In the genomic region with DNA sequence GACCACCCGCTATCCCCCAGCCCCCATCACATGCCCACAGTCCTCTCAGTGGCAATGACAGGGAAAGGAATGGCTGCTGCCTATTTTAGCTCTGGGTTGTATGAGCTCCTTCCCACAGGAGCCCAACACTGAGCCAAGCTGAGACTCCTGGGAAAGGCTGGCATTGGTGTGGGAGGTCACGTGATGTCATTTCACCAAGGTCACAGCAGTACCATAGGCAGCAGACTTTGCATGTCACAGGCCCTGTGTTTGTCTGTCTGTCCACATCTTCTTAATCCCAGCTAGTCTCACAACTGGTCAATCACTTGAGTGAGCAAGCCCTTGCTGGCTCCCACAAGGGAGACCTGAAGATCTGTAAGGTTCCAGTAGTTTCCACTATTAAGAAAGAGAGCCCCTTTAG, we compare ENCODE assay signal across 22 mouse cellular contexts. TPM values are rescaled to one million over a fixed set of nuclear protein-coding genes. Genes with fewer than 3 reads are reported as not detected.
DNase-seq lines count a peak whose midpoint lies in the region; ATAC-seq and TF ChIP-seq lines count a peak whose summit lies in the region.
"Had no signal": no experiment of that assay in that cellular context is flagged by ENCODE, and none has a peak within 500 bp of the region (broad histone marks: within the 10 kb centered on the region; RNA-seq: fewer than 3 reads in every experiment).

No protein-coding gene starts in this region.

- no peaks in the 10 kb centered on the region for H3K4me1 ChIP-seq in forebrain, embryonic 11.5 days (replicated peaks; ENCODE audit: control insufficient read depth, insufficient read depth, low read length)
- H3K4me1 ChIP-seq in forebrain, embryonic 13.5 days = no peaks in the 10 kb centered on the region
- H3K4me1 ChIP-seq in heart, postnatal 0 days (ENCODE audit: control insufficient read depth, insufficient read depth) = no peaks in the 10 kb centered on the region
- H3K4me1 ChIP-seq in brown adipose tissue, adult 24 weeks (ENCODE audit: control insufficient read depth, insufficient read depth, insufficient read length, low read length) = peaks cover 13% of the 10 kb centered on the region
- no peaks in the 10 kb centered on the region for H3K4me1 ChIP-seq in stomach, postnatal 0 days (replicated peaks; ENCODE audit: control insufficient read depth, insufficient read depth)
- H3K4me1 ChIP-seq: embryonic facial prominence, embryonic 13.5 days; heart, embryonic 13.5 days had no signal

- WGBS in forebrain, embryonic 11.5 days = 92% methylated on average over 2 of the region's 2 CpGs
- WGBS in forebrain, embryonic 13.5 days = 97% methylated on average over 2 of the region's 2 CpGs
- 80% methylated on average over 2 of the region's 2 CpGs for WGBS in heart, postnatal 0 days
- 93% methylated on average over 2 of the region's 2 CpGs for WGBS in stomach, postnatal 0 days

- no peak overlapping the region for H3K4me2 ChIP-seq in forebrain, embryonic 11.5 days (ENCODE audit: low read depth, low read length, severe bottlenecking)
- no peak overlapping the region for H3K4me2 ChIP-seq in forebrain, embryonic 13.5 days
- H3K4me2 ChIP-seq in heart, postnatal 0 days (ENCODE audit: low read depth, low read length) = no peak overlapping the region
- H3K4me2 ChIP-seq in stomach, postnatal 0 days (replicated peaks; ENCODE audit: low read depth) = no peak overlapping the region
- H3K4me2 ChIP-seq: embryonic facial prominence, embryonic 13.5 days; heart, embryonic 13.5 days had no signal

- no peak for ATAC-seq in forebrain, embryonic 11.5 days (replicated peaks; ENCODE audit: low FRiP score)
- ATAC-seq in forebrain, embryonic 13.5 days = no peak
- ATAC-seq in heart, postnatal 0 days (ENCODE audit: insufficient read depth, low read depth) = peak; percentile 53; the same call in 1 of the 2 replicates
- ATAC-seq in stomach, postnatal 0 days (ENCODE audit: low FRiP score, low TSS enrichment) = no peak
- ATAC-seq: activated CD4-positive, CD25-positive, alpha-beta regulatory T cell, adult 4 months; forebrain, embryonic 14.5 days; hindbrain, embryonic 16.5 days; inflammation-experienced regulatory T-cells, adult 6 months; intestine, postnatal 0 days; Patski had no signal

- no peak overlapping the region for H3K4me3 ChIP-seq in forebrain, embryonic 11.5 days (ENCODE audit: low read depth, low read length)
- no peak overlapping the region for H3K4me3 ChIP-seq in forebrain, embryonic 13.5 days
- no peak overlapping the region for H3K4me3 ChIP-seq in heart, postnatal 0 days (ENCODE audit: low read depth, low read length)
- H3K4me3 ChIP-seq in brown adipose tissue, adult 24 weeks (ENCODE audit: insufficient read depth, low read depth, low read length) = no peak overlapping the region
- H3K4me3 ChIP-seq in stomach, postnatal 0 days (ENCODE audit: low read depth, low read length) = no peak overlapping the region
- H3K4me3 ChIP-seq: embryonic facial prominence, embryonic 13.5 days; gastrocnemius, adult 2 months; heart, adult 2 months; heart, embryonic 13.5 days had no signal

- no peaks in the 10 kb centered on the region for H3K27me3 ChIP-seq in forebrain, embryonic 11.5 days (ENCODE audit: control insufficient read depth, insufficient read depth, low read length)
- no peaks in the 10 kb centered on the region for H3K27me3 ChIP-seq in forebrain, embryonic 13.5 days
- no peaks in the 10 kb centered on the region for H3K27me3 ChIP-seq in heart, postnatal 0 days (ENCODE audit: control insufficient read depth, insufficient read depth, low read length)
- H3K27me3 ChIP-seq in stomach, postnatal 0 days (ENCODE audit: control insufficient read depth, insufficient read depth, low read length) = no peaks in the 10 kb centered on the region
- H3K27me3 ChIP-seq: CH12.LX; embryonic facial prominence, embryonic 13.5 days; heart, embryonic 13.5 days; Patski had no signal

- no peak for TF ChIP-seq EP300 in heart, postnatal 0 days (IDR thresholded peaks at IDR 0.05; ENCODE audit: low read depth)
- no peak for TF ChIP-seq EP300 in stomach, postnatal 0 days (optimal IDR thresholded peaks at IDR 0.05)

- no peak overlapping the region for H3K27ac ChIP-seq in forebrain, embryonic 11.5 days (ENCODE audit: low read depth, low read length)
- H3K27ac ChIP-seq in forebrain, embryonic 13.5 days = no peak overlapping the region
- no peak overlapping the region for H3K27ac ChIP-seq in heart, postnatal 0 days (ENCODE audit: low read depth)
- peak overlapping the region; percentile 70 for H3K27ac ChIP-seq in brown adipose tissue, adult 24 weeks (replicated peaks; ENCODE audit: low read depth, low read length)
- H3K27ac ChIP-seq in stomach, postnatal 0 days (replicated peaks) = no peak overlapping the region
- H3K27ac ChIP-seq: embryonic facial prominence, embryonic 13.5 days; gastrocnemius, adult 2 months; heart, adult 2 months; heart, embryonic 13.5 days had no signal

- no peak overlapping the region for H3K9ac ChIP-seq in forebrain, embryonic 11.5 days (ENCODE audit: low read length)
- no peak overlapping the region for H3K9ac ChIP-seq in forebrain, embryonic 13.5 days
- H3K9ac ChIP-seq in heart, postnatal 0 days (replicated peaks; ENCODE audit: low read depth, low read length) = no peak overlapping the region
- H3K9ac ChIP-seq in stomach, postnatal 0 days (ENCODE audit: low read length) = no peak overlapping the region
- H3K9ac ChIP-seq: embryonic facial prominence, embryonic 13.5 days; heart, embryonic 13.5 days had no signal

- no peaks in the 10 kb centered on the region for H3K9me3 ChIP-seq in forebrain, embryonic 11.5 days (ENCODE audit: control insufficient read depth, low read length)
- H3K9me3 ChIP-seq in forebrain, embryonic 13.5 days (replicated peaks) = no peaks in the 10 kb centered on the region
- no peaks in the 10 kb centered on the region for H3K9me3 ChIP-seq in heart, postnatal 0 days (replicated peaks; ENCODE audit: control insufficient read depth, low read length)
- no peaks in the 10 kb centered on the region for H3K9me3 ChIP-seq in stomach, postnatal 0 days (ENCODE audit: control insufficient read depth, low read length)
- H3K9me3 ChIP-seq: embryonic facial prominence, embryonic 13.5 days; heart, embryonic 13.5 days had no signal

- H3K36me3 ChIP-seq in forebrain, embryonic 11.5 days (ENCODE audit: control insufficient read depth, insufficient read depth, low read length) = no peaks in the 10 kb centered on the region
- no peaks in the 10 kb centered on the region for H3K36me3 ChIP-seq in forebrain, embryonic 13.5 days (ENCODE audit: poor library complexity, severe bottlenecking)
- H3K36me3 ChIP-seq in heart, postnatal 0 days (replicated peaks; ENCODE audit: control insufficient read depth, insufficient read depth, low read length) = no peaks in the 10 kb centered on the region
- H3K36me3 ChIP-seq in stomach, postnatal 0 days (ENCODE audit: control insufficient read depth, insufficient read depth, low read length) = no peaks in the 10 kb centered on the region
- H3K36me3 ChIP-seq: embryonic facial prominence, embryonic 13.5 days; heart, embryonic 13.5 days had no signal

- TF ChIP-seq CTCF in heart, postnatal 0 days (IDR thresholded peaks at IDR 0.05; ENCODE audit: low read depth) = no peak
- no peak for TF ChIP-seq CTCF in stomach, postnatal 0 days (IDR thresholded peaks at IDR 0.05; ENCODE audit: low read depth)

- DNase-seq in forebrain, embryonic 11.5 days (ENCODE audit: low spot score) = peak; percentile 22
- DNase-seq in heart, postnatal 0 days (ENCODE audit: low spot score) = no peak
- DNase-seq in heart, adult 18-20 months = no peak
- peak; percentile 11 for DNase-seq in stomach, postnatal 0 days (ENCODE audit: low spot score)
- DNase-seq: cerebellum, adult 18-20 months; cerebellum, adult 9-11 months; cerebellum, postnatal 36 days; gastrocnemius, adult 2 months; gastrocnemius, postnatal 25 days; heart, adult 2 months; heart, postnatal 36 days had no signal

RNA-seq across cellular contexts. Expression of a gene that starts 58.7 kb away (rescaled TPM):
- 102 and 103 TPM in 2 replicates for polyA plus RNA-seq in forebrain, embryonic 11.5 days (2014; fragmentation: Nextera tagmentation; extraction: Ambion mirVana)
- 83.6 and 84.4 TPM in 2 replicates for polyA plus RNA-seq in forebrain, embryonic 13.5 days (2015; fragmentation: Nextera tagmentation; extraction: Ambion mirVana)
- total RNA-seq in heart, postnatal 0 days (2014; rRNA removed; ENCODE audit: low replicate concordance) = 49.9 and 57.2 TPM in 2 replicates
- polyA plus RNA-seq in heart, postnatal 0 days (2015; fragmentation: Nextera tagmentation; extraction: Ambion mirVana) = 20.9 and 22.6 TPM in 2 replicates
- total RNA-seq in heart, adult 18-20 months (2021) = 10 to 100 TPM; 19.2 to 27.3 TPM
- 311 and 482 TPM in 2 replicates for polyA plus RNA-seq in brown adipose tissue, adult 24 weeks (2012; ENCODE audit: insufficient read depth, insufficient read length, missing spikeins)
- polyA plus RNA-seq in stomach, postnatal 0 days (2015; fragmentation: Nextera tagmentation; extraction: Ambion mirVana) = 62.3 and 67.7 TPM in 2 replicates

Comparison
In these comparisons a context has a peak if more than half of its experiments do, and no peak if none do; other contexts are left out.
1. DNase-seq: peak in forebrain, embryonic 11.5 days (single experiment) and stomach, postnatal 0 days (single experiment); none in heart, postnatal 0 days (single experiment) and heart, adult 18-20 months (0 of 2).